Mouse (Mus musculus) limb, embryonic 11.5 days (tissue): ENCODE data around the gene Clec12b. TPM values are rescaled to one million over a fixed set of nuclear protein-coding genes. Genes with fewer than 3 reads are reported as not detected.
"Not testable (repeated sequence)": the region's sequence is repeated elsewhere in the genome, so short reads cannot be mapped to it uniquely, and the experiment has no call there.

Experiments used
- ATAC-seq: fragments of 200-750 bp; cut with Nextera tagmentation; 2 replicates; pipeline ENCODE4 v1.8.0; 2017; ENCODE audit warnings: low read depth; ENCODE audit not compliant: insufficient number of reproducible peaks, low FRiP score, low TSS enrichment
- DNase-seq: peaks from one replicate; pipeline ENCODE4 v3.0.0-alpha.2; 2015; ENCODE audit warnings: low spot score
- H3K27ac ChIP-seq: fragments of 300-500 bp; sonication (generic); replicated peaks from 2 replicates; pipeline ENCODE4 v1.5.1; 2014; ENCODE audit warnings: low read depth, mild to moderate bottlenecking, low read length
- H3K27me3 ChIP-seq: fragments of 300-500 bp; sonication (generic); 2 replicates; pipeline ENCODE4 v1.6.1; 2014; ENCODE audit warnings: mild to moderate bottlenecking, low read length, mixed read lengths; ENCODE audit not compliant: control insufficient read depth, insufficient read depth
- H3K36me3 ChIP-seq: fragments of 300-500 bp; sonication (generic); 2 replicates; pipeline ENCODE4 v1.6.1; 2014; ENCODE audit warnings: mild to moderate bottlenecking, low read length, moderate library complexity, mixed read lengths; ENCODE audit not compliant: control insufficient read depth, insufficient read depth
- H3K4me1 ChIP-seq: fragments of 300-500 bp; sonication (generic); 2 replicates; pipeline ENCODE4 v1.6.1; 2014; ENCODE audit warnings: low read length, mixed read lengths; ENCODE audit not compliant: control insufficient read depth, insufficient read depth
- H3K4me2 ChIP-seq: fragments of 300-500 bp; sonication (generic); 2 replicates; pipeline ENCODE4 v1.6.1; 2014; ENCODE audit warnings: low read depth, mild to moderate bottlenecking, moderate library complexity; ENCODE audit not compliant: severe bottlenecking
- H3K4me3 ChIP-seq: fragments of 300-500 bp; sonication (generic); 2 replicates; pipeline ENCODE4 v1.5.1; 2014; ENCODE audit warnings: low read depth, low read length
- H3K9ac ChIP-seq: fragments of 300-500 bp; sonication (generic); 2 replicates; pipeline ENCODE4 v1.6.1; 2014; ENCODE audit warnings: mild to moderate bottlenecking, low read length
- H3K9me3 ChIP-seq: fragments of 300-500 bp; sonication (generic); 2 replicates; pipeline ENCODE4 v1.6.1; 2016; ENCODE audit warnings: low read length; ENCODE audit not compliant: control insufficient read depth
- WGBS: fragments of 180-500 bp; shearing (Covaris S2); extraction: QIAGEN DNeasy Blood & Tissue Kit; methylation state at CpG from one replicate; pipeline ENCODE4 v1.1.7; 2014; 5-methylcytosine and 5-hydroxymethylcytosine counted together
- polyA plus RNA-seq: library from polyadenylated mRNA; unstranded; fragments of >200 nt; fragmentation: Nextera tagmentation; extraction: Ambion mirVana; gene quantifications from 2 replicates; pipeline ENCODE4 v1.2.1, GENCODE M21; 2014

The Clec12b gene
- polyA plus RNA-seq, 1 experiment from 2014 or later, result not detected

- Histone ChIP-seq H3K36me3 (no peaks in the 10 kb centered on the region), H3K27me3 (no peaks in the 10 kb centered on the region), H3K4me3 (no peak overlapping the region), H3K4me1 (no peaks in the 10 kb centered on the region), H3K9me3 (no peaks in the 10 kb centered on the region), H3K9ac (no peak overlapping the region), H3K27ac (no peak overlapping the region), H3K4me2 (no peak overlapping the region)
- DNase-seq (no peak), ATAC-seq (no peak)
- 85% methylated on average over 2 of the region's 2 CpGs for WGBS
These were observed 26.2 kb downstream of the Clec12b start for GRCm38 (mm10) chr6:129359515-129359914.

GRCm38 (mm10) chr6:129356430-129356829 is 29.2 kb downstream of the Clec12b start:
- DNase-seq (no peak), ATAC-seq (no peak)
- no peak overlapping the region for H3K9ac ChIP-seq

GRCm38 (mm10) chr6:129355774-129356173 is 29.9 kb downstream of the Clec12b start:
- DNase-seq (no peak), ATAC-seq (no peak)
- Histone ChIP-seq H3K9ac (no peak overlapping the region), H3K27me3 (no peaks in the 10 kb centered on the region), H3K27ac (no peak overlapping the region), H3K4me1 (no peaks in the 10 kb centered on the region), H3K9me3 (no peaks in the 10 kb centered on the region), H3K4me2 (no peak overlapping the region), H3K4me3 (no peak overlapping the region), H3K36me3 (no peaks in the 10 kb centered on the region)
- 95% methylated on average over 2 of the region's 2 CpGs for WGBS

More at GRCm38 (mm10) chr6:129356430-129356829, 29.2 kb downstream of the Clec12b start:
- H3K4me2 ChIP-seq, result no peak overlapping the region
- H3K27me3 ChIP-seq, result no peaks in the 10 kb centered on the region
- no peaks in the 10 kb centered on the region for H3K4me1 ChIP-seq
- H3K27ac ChIP-seq, result no peak overlapping the region
- no peak overlapping the region for H3K4me3 ChIP-seq
- H3K9me3 ChIP-seq, result no peaks in the 10 kb centered on the region
- no peaks in the 10 kb centered on the region for H3K36me3 ChIP-seq

- H3K27me3 ChIP-seq, result no peaks in the 10 kb centered on the region
- H3K4me1 ChIP-seq, result no peaks in the 10 kb centered on the region
- no peak overlapping the region for H3K27ac ChIP-seq
- WGBS, result 90% methylated on average over 3 of the region's 3 CpGs
- DNase-seq (no peak), ATAC-seq (no peak)
- no peaks in the 10 kb centered on the region for H3K9me3 ChIP-seq
- no peak overlapping the region for H3K9ac ChIP-seq
- H3K4me3 ChIP-seq, result no peak overlapping the region
- H3K36me3 ChIP-seq, result no peaks in the 10 kb centered on the region
- no peak overlapping the region for H3K4me2 ChIP-seq
These were observed 34.6 kb downstream of the Clec12b start for GRCm38 (mm10) chr6:129351091-129351490.

DNA sequence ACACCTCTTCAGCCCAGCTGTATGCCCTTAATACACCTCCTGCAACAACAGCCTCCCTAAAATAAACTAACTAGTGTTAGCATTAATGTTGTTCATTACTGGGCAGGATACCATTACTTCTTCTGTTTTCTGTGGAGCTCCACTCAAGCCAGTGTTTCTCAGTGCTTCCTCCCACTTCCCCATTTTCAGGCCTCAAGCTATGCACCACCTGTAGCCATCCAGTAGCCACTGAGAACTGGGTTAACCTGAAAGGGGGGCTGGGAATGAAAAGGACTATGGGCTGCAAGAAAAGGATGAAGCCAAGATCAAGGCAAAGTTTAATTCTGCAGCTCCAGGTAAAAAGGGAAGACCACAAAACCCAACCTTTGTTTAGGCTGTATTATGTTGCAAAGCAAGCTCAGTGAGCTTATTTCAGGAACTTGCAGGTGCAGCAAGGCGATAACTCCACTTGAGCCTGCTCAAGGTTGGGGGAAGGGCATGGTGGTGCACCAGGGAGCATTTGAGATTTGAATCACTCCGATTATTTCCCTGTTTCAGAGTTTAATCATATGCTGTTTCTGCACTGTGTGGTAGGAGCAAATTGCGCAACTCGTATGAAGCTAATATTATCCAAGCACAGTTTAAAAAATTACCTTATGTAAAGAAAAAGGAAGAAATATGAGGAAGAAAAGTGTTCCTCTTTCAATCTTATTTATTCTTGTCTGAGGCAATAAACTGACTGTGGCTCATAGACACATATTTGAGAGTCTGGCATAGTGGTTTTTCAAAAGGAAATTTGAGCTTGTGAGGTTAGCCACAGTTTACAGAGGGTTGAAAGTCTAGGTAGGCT is 35.9 kb downstream of the Clec12b start:
- no peak overlapping the region for H3K4me3 ChIP-seq
- no peaks in the 10 kb centered on the region for H3K9me3 ChIP-seq
- no peak overlapping the region for H3K4me2 ChIP-seq
- H3K4me1 ChIP-seq, result no peaks in the 10 kb centered on the region
- H3K27me3 ChIP-seq, result no peaks in the 10 kb centered on the region
- H3K36me3 ChIP-seq, result no peaks in the 10 kb centered on the region
- DNase-seq (no peak), ATAC-seq (no peak)
- WGBS, result 65% methylated on average over 4 of the region's 4 CpGs
- H3K27ac ChIP-seq, result no peak overlapping the region
- no peak overlapping the region for H3K9ac ChIP-seq

DNA sequence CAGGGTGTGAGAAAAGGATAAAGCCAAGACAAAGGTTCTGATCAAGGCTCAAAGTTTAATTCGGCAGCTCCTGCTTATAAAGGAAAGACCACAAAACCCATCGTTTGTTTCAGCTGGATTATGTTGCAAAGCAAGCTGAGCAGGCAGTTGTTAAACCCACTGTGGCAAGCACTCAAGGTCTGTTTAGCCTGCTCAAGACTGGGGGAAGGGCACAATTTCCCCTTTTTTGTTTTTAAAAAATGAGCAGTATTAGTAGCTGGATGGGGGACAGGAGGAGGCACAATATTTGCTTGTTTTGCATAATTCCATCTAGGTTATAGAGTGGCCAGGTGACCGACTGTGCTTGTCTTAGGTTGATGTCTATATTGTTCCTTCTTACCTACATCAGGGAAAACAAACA is 41.3 kb downstream of the Clec12b start:
- Histone ChIP-seq H3K4me3 (no peak overlapping the region), H3K9me3 (no peaks in the 10 kb centered on the region), H3K27me3 (no peaks in the 10 kb centered on the region), H3K4me1 (no peaks in the 10 kb centered on the region), H3K4me2 (no peak overlapping the region), H3K27ac (no peak overlapping the region), H3K9ac (no peak overlapping the region), H3K36me3 (no peaks in the 10 kb centered on the region)
- no peak for DNase-seq
- ATAC-seq, result no peak
- WGBS, result 77% methylated on average over 3 of the region's 3 CpGs

DNA sequence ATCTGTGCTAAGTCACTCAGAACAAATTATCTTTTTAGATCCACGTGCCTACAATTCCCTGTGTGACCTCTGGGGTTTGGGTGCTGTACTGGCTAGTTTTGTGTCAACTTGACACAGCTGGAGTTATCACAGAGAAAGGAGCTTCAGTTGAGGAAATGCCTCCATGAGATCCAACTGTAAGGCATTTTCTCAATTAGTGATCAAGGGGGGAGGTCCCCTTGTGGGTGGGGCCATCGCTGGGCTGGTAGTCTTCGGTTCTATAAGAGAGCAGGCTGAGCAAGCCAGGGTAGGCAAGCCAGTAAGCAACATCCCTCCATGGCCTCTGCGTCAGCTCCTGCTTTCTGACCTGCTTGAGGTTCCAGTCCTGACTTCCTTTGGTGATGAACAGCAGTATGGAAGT is 43.3 kb downstream of the Clec12b start, which contains the start of gene Clec12a:
Gene Clec12a, plus strand, starts transcription at position 301 of the 400 bp plus-strand sequence.
- ATAC-seq, H3K4me3 ChIP-seq, H3K27ac ChIP-seq, DNase-seq, H3K9me3 ChIP-seq, H3K36me3 ChIP-seq, H3K4me2 ChIP-seq, H3K27me3 ChIP-seq, H3K4me1 ChIP-seq, H3K9ac ChIP-seq: not testable (repeated sequence)
- WGBS, result 76% methylated on average over 4 of the region's 4 CpGs

GRCm38 (mm10) chr6:129337751-129338150 is 47.9 kb downstream of the Clec12b start:
- Histone ChIP-seq H3K36me3 (no peaks in the 10 kb centered on the region), H3K27ac (no peak overlapping the region), H3K4me2 (no peak overlapping the region), H3K4me1 (no peaks in the 10 kb centered on the region), H3K27me3 (no peaks in the 10 kb centered on the region), H3K4me3 (no peak overlapping the region), H3K9ac (no peak overlapping the region), H3K9me3 (no peaks in the 10 kb centered on the region)
- 83% methylated on average over 1 of the region's 1 CpGs for WGBS
- no peak for DNase-seq
- ATAC-seq, result no peak
